In genomic region chr14:46885429-46885755, GRCm38 (mm10) we compare ENCODE assay signal across 8 mouse cellular contexts. TPM values are rescaled to one million over a fixed set of nuclear protein-coding genes. Genes with fewer than 3 reads are reported as not detected.
DNase-seq lines count a peak whose midpoint lies in the region; ATAC-seq and TF ChIP-seq lines count a peak whose summit lies in the region.

No protein-coding gene starts in this region.

- H3K4me3 ChIP-seq in E14TG2a.4 (replicated peaks; ENCODE audit: low read length): peak overlapping the region; percentile 78
- peak overlapping the region; percentile 87 for H3K4me3 ChIP-seq in heart, embryonic 16.5 days (ENCODE audit: low read length)
- no peak overlapping the region for H3K4me3 ChIP-seq in liver, embryonic 14.5 days (ENCODE audit: insufficient read depth in 1 of 2, low read depth in 2 of 2, low read length in 2 of 2)

- peak; percentile 11 for DNase-seq in adrenal gland, adult 2 months
- DNase-seq in adrenal gland, adult (ENCODE audit: inconsistent age in 2 of 2, low spot score in 1 of 2): no peak
- DNase-seq in liver, embryonic 14.5 days (ENCODE audit: low read depth in 3 of 3, low spot score in 3 of 3): no peak
- no peak for DNase-seq in gastrocnemius, postnatal 14 days
- DNase-seq in layer of hippocampus, adult 9-10 months (ENCODE audit: low spot score): no peak
- DNase-seq in layer of hippocampus, adult 9-11 months: no peak

- intact Hi-C loops in gastrocnemius, postnatal 14 days (cut with DNase I; ENCODE audit: low total_unique reads): loop anchor here (5.0 kb wide), 1 partner anchor 47 kb away; no protein-coding TSS in a partner anchor

- peaks cover 69% of the 10 kb centered on the region for H3K27me3 ChIP-seq in E14TG2a.4 (ENCODE audit: insufficient read depth, low read length)
- H3K27me3 ChIP-seq in heart, embryonic 16.5 days (ENCODE audit: control insufficient read depth, insufficient read depth, low read length): no peaks in the 10 kb centered on the region
- peaks cover 56% of the 10 kb centered on the region for H3K27me3 ChIP-seq in liver, embryonic 14.5 days (ENCODE audit: control insufficient read depth, insufficient read depth, low read length)

- 3% methylated on average over 7 of the region's 7 CpGs for WGBS in heart, embryonic 16.5 days
- 4% methylated on average over 7 of the region's 7 CpGs for WGBS in liver, embryonic 14.5 days (ENCODE audit: insufficient replicate concordance)

- H3K27ac ChIP-seq in heart, embryonic 16.5 days (ENCODE audit: low read length): peak overlapping the region; percentile 99
- H3K27ac ChIP-seq in liver, embryonic 14.5 days: no peak overlapping the region

- H3K4me1 ChIP-seq in E14TG2a.4 (replicated peaks; ENCODE audit: low read depth, low read length): peaks cover 24% of the 10 kb centered on the region
- peaks cover 40% of the 10 kb centered on the region for H3K4me1 ChIP-seq in heart, embryonic 16.5 days (ENCODE audit: control insufficient read depth, insufficient read depth, low read length)
- 0 out of 4 replicates have a peak, but pooled peaks cover 0 to 2% of the 10 kb centered on the region in 2 experiments for H3K4me1 ChIP-seq in liver, embryonic 14.5 days (replicated peaks; ENCODE audit: control insufficient read depth in 2 of 2, insufficient read depth in 2 of 2, low read length in 1 of 2)

- TF ChIP-seq EP300 in liver, embryonic 14.5 days (IDR thresholded peaks at IDR 0.05; ENCODE audit: low read depth): no peak

- no peaks in the 10 kb centered on the region for H3K9me3 ChIP-seq in E14TG2a.4 (ENCODE audit: low read length)
- H3K9me3 ChIP-seq in heart, embryonic 16.5 days (replicated peaks; ENCODE audit: control insufficient read depth, low read length): no peaks in the 10 kb centered on the region
- H3K9me3 ChIP-seq in liver, embryonic 14.5 days (ENCODE audit: control insufficient read depth, low read length): no peaks in the 10 kb centered on the region

- peak overlapping the region; percentile 92 for H3K4me2 ChIP-seq in heart, embryonic 16.5 days (ENCODE audit: low read depth, low read length)
- H3K4me2 ChIP-seq in liver, embryonic 14.5 days (ENCODE audit: low read depth): peak overlapping the region; percentile 60

- no peak for ATAC-seq in heart, embryonic 16.5 days (replicated peaks; ENCODE audit: extremely low read depth, insufficient read depth, low FRiP score)
- ATAC-seq in liver, embryonic 14.5 days (ENCODE audit: insufficient read depth): no peak

- peak overlapping the region; percentile 94 for H3K9ac ChIP-seq in heart, embryonic 16.5 days (ENCODE audit: low read length)
- no peak overlapping the region for H3K9ac ChIP-seq in liver, embryonic 14.5 days (replicated peaks)

- H3K36me3 ChIP-seq in E14TG2a.4 (ENCODE audit: insufficient read depth, low read length): no peaks in the 10 kb centered on the region
- H3K36me3 ChIP-seq in heart, embryonic 16.5 days (ENCODE audit: control insufficient read depth, insufficient read depth): 0 out of 2 replicates have a peak, but pooled peaks cover 6% of the 10 kb centered on the region
- no peaks in the 10 kb centered on the region for H3K36me3 ChIP-seq in liver, embryonic 14.5 days (replicated peaks; ENCODE audit: control insufficient read depth, insufficient read depth, low read depth)

- no peak for TF ChIP-seq CTCF in E14TG2a.4 (conservative IDR thresholded peaks at IDR 0.05; ENCODE audit: low read length)
- TF ChIP-seq CTCF in liver, embryonic 14.5 days (IDR thresholded peaks at IDR 0.05; ENCODE audit: low read depth): no peak

RNA-seq across cellular contexts. Expression of gene Samd4, which starts 2.7 kb away (rescaled TPM):
- total RNA-seq in adrenal gland, adult 2 months (2021): 10 to 100 TPM; 22.9 to 24.4 TPM
- 14.7 and 16.5 TPM in 2 replicates for polyA plus RNA-seq in adrenal gland, adult 2 months (2012; rRNA removed)
- polyA plus RNA-seq in heart, embryonic 16.5 days (2015; fragmentation: Nextera tagmentation; extraction: Ambion mirVana): 16.1 and 17.8 TPM in 2 replicates
- 0.37 and 0.39 TPM in 2 replicates for polyA plus RNA-seq in liver, embryonic 14.5 days (2012; rRNA removed)
- polyA plus RNA-seq in liver, embryonic 14.5 days (2014; fragmentation: Nextera tagmentation; extraction: Ambion mirVana): 0.18 and 0.19 TPM in 2 replicates
- total RNA-seq in gastrocnemius, postnatal 14 days (2021): 10 to 100 TPM; 29.2 to 42.4 TPM

RNA-seq across cellular contexts. Expression of gene Cgrrf1, which starts 53.5 kb away (rescaled TPM):
- total RNA-seq in adrenal gland, adult 2 months (2021): 10 to 100 TPM; 46.7 to 50.5 TPM
- polyA plus RNA-seq in adrenal gland, adult 2 months (2012; rRNA removed): 16.4 and 16.9 TPM in 2 replicates
- polyA plus RNA-seq in heart, embryonic 16.5 days (2015; fragmentation: Nextera tagmentation; extraction: Ambion mirVana): 27.0 and 28.4 TPM in 2 replicates
- polyA plus RNA-seq in liver, embryonic 14.5 days (2012; rRNA removed): 6.2 and 9.7 TPM in 2 replicates
- polyA plus RNA-seq in liver, embryonic 14.5 days (2014; fragmentation: Nextera tagmentation; extraction: Ambion mirVana): 19.7 and 24.1 TPM in 2 replicates
- 10 to 100 TPM; 38.2 to 39.0 TPM for total RNA-seq in gastrocnemius, postnatal 14 days (2021)

Comparison
In these comparisons a context has a peak if more than half of its experiments do, and no peak if none do; other contexts are left out.
1. H3K4me3 ChIP-seq: peak in E14TG2a.4 (single experiment) and heart, embryonic 16.5 days (single experiment); none in liver, embryonic 14.5 days (0 of 2).
2. RNA of gene Samd4, which starts 2.7 kb away (polyA plus RNA-seq): 16.1 to 17.8 TPM in heart, embryonic 16.5 days and 14.7 to 16.5 TPM in adrenal gland, adult 2 months; 0.18 to 0.39 TPM in liver, embryonic 14.5 days; every median in the first group is over 10 times any median in the second.